Mouse (Mus musculus): ENCODE measurements around the gene Atp6v1a.

DNA sequence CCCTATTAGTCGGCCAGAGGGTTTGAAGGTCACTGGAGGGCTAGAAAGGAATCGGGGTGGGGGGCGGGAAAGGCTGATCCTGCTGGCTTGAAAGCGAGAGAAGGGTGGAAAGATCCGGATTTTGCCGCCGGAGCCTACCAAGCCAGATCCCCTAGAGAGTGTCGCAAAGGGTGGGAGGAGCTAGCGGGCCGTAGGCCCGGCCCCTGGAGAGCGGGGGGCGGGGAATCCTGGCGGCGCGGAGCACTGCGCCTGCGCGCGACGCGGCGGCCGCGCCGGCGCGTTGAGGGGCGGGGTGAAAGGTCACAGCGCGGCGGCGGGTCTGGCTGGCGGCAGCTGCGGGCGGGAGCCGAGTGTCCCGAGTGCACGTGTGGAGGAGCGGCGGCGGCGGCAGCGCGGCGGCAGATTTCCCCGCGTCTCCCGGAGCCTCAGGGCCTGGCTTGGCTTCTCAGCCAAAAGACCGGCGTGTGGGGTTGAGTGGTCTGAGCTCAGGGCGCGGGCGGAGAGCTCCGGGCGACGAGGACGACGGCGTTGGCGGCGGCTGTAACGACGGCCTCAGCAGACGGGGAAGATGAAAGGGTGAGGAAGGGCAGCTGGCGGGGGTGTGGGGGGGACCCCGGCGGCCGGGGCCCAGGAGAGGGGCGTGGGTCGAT lies at the start of gene Atp6v1a, which contains the start of gene Naa50:
- TF ChIP-seq ETS1 (conservative IDR thresholded peaks at IDR 0.05; ENCODE audit: low read depth, low read length), result no peak
- TF ChIP-seq CHD1 (IDR thresholded peaks at IDR 0.05; ENCODE audit: low read depth, low read length), result no peak; the same call in 1 of the 2 replicates
